Mouse (Mus musculus): Measurements from ENCODE around the gene Iqck. TPM values are rescaled to one million over a fixed set of nuclear protein-coding genes. Genes with fewer than 3 reads are reported as not detected.

Iqck gene
- total RNA-seq, 2 experiments from 2014 or later, result 0.10 to 0.59 TPM

DNA sequence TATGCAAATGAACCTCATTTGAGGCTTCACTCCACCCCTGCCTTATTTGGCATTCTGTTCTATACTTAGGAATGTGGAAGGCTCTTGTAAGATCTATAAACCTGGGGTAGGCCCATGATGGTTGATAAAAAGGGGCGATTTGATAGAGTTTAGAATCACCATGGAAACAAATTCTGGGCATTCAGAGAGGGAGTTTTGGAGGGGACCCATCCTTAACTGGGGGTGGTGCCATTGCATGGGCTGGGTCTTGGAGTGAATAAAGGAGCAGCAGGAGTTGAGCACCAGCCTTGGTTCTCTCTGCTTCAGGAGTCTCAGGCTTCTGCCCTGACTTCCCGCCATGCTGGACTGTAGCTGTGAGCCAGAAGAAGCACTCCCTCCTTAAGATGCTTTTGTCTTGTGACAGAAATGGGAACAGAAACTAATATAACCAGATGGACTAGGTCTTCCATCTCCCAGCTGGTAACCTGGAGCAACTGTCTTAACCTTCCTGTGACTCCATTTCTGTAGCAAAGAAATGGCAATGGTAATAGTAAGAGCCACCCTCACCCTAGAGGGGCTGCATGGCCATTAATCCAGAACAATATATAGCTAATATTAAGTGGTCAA, 93.2 kb downstream of the Iqck start:
- DNase-seq, result no peak

GRCm38 (mm10) chr7:118949749-118950148, 94.2 kb downstream of the Iqck start:
- no peak for DNase-seq

- DNase-seq, result no peak
These were observed 98.2 kb downstream of the Iqck start for GRCm38 (mm10) chr7:118953626-118954282.

GRCm38 (mm10) chr7:118954968-118955367, 99.4 kb downstream of the Iqck start:
- no peak for DNase-seq

- no peak for DNase-seq
These were observed 101.2 kb downstream of the Iqck start for GRCm38 (mm10) chr7:118956616-118957246.

GRCm38 (mm10) chr7:118959209-118959608, 103.7 kb downstream of the Iqck start:
- DNase-seq, result no peak

DNA sequence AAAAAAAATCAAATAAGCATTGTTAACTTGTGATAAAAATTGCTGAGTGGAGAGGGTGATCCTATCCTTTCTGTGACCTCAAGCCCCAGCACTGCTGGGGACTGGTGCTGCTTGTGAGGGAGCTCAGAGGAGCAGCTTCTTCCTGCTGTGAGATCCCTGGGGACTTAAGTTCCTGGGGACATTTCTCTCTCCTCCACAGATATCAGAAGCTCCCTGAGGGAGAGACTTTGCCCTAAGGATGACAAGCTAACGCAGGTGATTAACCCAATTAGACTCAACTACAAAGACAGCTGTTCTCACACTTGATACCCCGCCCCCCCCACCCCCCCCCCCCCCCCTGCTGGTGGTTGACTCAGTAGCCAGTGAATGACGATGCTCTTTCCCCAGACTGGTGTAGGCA, 109.2 kb downstream of the Iqck start:
- no peak for DNase-seq

GRCm38 (mm10) chr7:118965198-118965597, 109.6 kb downstream of the Iqck start:
- DNase-seq, result no peak

GRCm38 (mm10) chr7:118968870-118969269, 113.3 kb downstream of the Iqck start:
- no peak for DNase-seq

DNA sequence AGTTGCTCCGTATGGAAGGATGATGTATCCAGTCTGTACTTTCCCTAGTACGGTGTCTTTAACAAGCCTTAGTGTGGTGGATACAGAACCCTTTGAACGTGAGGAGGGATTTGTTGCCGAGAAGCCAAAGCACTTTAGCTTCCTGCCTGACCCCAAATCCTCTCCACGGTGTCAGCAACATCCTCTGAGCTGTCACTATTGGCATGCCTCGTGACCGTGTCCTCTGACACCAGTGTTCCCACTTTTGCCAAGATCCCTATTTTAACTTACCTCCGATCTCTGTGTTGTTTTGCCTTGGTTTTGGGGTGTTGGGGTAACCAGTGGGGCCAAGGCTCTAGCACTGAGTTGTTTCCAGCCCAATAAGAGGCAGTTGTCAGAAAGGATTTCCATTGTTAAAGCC, 115.9 kb downstream of the Iqck start:
- DNase-seq, result no peak

- no peak for DNase-seq
These were observed 116.8 kb downstream of the Iqck start for GRCm38 (mm10) chr7:118972306-118972705.

- no peak for DNase-seq
These were observed 117.8 kb downstream of the Iqck start for GRCm38 (mm10) chr7:118973377-118973776.

GRCm38 (mm10) chr7:118975837-118976236, 120.3 kb downstream of the Iqck start:
- DNase-seq, result peak; percentile 53

GRCm38 (mm10) chr7:118976414-118977166, 121.0 kb downstream of the Iqck start:
- peak; percentile 80 to 83 for DNase-seq

GRCm38 (mm10) chr7:118977167-118977543, 121.6 kb downstream of the Iqck start:
- no peak for DNase-seq

- no peak for DNase-seq
These were observed 123.6 kb downstream of the Iqck start for GRCm38 (mm10) chr7:118979121-118979520.

DNA sequence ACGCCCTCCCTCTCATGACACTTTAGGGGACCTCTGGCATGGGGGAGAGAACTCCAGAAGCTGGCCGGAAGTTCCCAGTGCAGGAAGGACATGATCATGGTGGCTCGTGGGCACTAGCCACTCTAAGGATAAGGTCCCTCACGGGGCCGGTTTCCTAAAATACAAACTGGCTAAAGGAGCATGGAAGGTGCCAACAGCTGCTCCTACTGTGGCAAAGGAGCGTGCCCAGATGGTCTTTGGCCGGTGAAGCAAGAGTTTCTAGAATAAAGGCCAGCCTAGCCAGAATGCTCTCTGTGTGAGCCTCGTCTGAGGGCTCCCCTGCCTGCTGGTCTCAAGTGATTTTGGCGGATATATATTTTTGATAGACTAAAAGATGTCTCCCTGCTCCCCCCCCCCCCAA, 124.2 kb downstream of the Iqck start:
- DNase-seq, result no peak

- DNase-seq, result peak in 1 of 2 experiments; percentile 69
These were observed 125.8 kb downstream of the Iqck start for GRCm38 (mm10) chr7:118981346-118981745.

DNA sequence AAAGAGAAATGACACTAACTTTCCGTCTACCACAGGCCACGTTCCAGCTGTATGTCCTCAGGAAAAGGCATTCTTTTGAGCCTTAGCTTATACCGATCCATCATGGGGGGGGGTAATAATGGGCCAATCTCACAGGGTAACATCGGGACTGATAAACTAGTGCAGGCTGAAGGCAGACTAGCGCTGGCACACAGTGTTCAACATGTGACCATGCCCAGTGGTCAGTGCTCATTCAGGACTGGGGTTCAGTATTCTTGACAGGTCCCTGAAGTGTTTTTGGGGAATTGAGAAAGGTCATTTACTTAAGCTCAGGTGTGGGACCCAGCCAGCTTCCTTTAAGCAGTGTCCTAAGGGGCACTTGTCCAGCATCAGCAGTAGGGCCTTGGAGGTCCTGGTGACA, 126.3 kb downstream of the Iqck start:
- no peak for DNase-seq

DNA sequence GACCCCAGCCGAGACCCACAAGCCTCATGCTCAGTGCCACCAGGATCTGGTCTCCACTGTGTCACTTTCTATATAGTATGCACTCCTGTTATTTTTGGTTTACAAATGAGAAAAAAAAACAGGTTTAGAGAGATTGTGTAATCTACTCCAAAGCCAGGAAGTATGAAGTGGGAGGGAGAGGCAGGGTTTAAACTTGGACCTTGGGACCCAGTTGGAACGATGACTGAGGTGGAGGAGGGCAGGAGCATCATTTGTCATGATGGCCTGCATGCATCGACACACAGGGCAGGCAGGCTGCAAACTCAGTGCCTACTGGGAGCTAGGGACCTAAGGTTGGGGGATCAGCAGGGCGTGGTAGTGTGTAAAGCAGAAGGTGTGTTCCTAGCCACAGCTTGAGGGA, 127.0 kb downstream of the Iqck start:
- DNase-seq, result no peak

GRCm38 (mm10) chr7:118983961-118984360, 128.4 kb downstream of the Iqck start:
- no peak for DNase-seq

- no peak for DNase-seq
These were observed 130.2 kb downstream of the Iqck start for GRCm38 (mm10) chr7:118985786-118986185.

DNA sequence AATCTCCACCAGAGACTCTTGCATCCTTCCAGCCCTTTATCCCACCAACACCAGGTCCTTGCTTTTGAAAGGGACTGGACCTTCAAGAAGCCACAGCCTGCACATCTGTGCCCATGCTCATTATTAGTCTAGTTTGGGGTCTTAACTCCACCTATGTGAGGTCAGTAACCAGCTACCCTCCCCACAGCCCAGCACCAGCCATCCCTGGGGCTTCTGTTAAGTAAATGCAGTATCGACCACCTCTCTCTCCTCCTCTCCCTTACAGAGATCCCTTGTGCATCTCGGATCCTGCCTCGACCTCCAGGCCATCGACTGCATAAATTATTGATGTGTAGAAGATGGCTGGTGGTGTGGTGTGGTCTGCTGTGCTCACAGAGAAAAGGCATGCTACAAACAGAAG, 130.8 kb downstream of the Iqck start:
- DNase-seq, result no peak
